Mouse (Mus musculus): ENCODE results near the gene Itsn1.

DNA sequence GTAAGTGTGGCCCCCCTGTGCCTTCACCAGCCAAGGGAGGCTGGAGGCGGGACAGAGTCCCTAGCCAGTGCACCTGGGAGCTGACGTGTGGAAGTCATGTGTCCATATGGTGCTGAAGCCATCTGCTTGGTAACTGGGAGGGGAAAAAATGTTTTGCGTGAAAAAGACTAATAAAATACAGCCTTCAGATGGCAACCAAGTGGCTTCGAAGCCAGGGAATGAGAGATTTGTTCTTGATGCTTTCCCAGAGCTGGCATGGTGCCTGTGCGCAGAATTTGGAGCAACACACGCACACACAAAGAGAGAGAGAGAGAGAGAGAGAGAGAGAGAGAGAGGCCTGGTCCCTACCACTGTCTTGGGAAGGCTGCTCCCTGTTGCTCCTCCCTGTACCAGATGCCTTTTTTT is 167.3 kb downstream of the Itsn1 start:
- TF ChIP-seq CTCF (IDR thresholded peaks at IDR 0.05; ENCODE audit: borderline replicate concordance, insufficient read depth, low read depth, low read length) = no peak
- no peak for TF ChIP-seq POLR2A (IDR thresholded peaks at IDR 0.05; ENCODE audit: borderline replicate concordance, insufficient read depth, low read length)

All from cerebellum, adult 2 months (tissue).